Mouse (Mus musculus) liver, postnatal 0 days (tissue): ENCODE measurements at regions not wholly inside any gene's neighbourhood (a gene's known extent, or its start where the extent isn't known, plus 50 kb on each side); places are given as distances from the start of the nearest gene placed in this dataset.

Source experiments
- ATAC-seq: fragments of 200-750 bp; cut with Nextera tagmentation; 2 replicates; pipeline ENCODE4 v1.8.0; 2017; ENCODE audit warnings: mild to moderate bottlenecking, moderate library complexity
- DNase-seq: peaks from one replicate; pipeline ENCODE4 v3.0.0-alpha.2; 2016
- H3K27ac ChIP-seq: fragments of 300-500 bp; sonication (generic); 2 replicates; pipeline ENCODE4 v1.5.1; 2014; ENCODE audit warnings: antibody characterized with exemption, moderate library complexity, mild to moderate bottlenecking, low read depth
- H3K27me3 ChIP-seq: fragments of 300-500 bp; sonication (generic); 2 replicates; pipeline ENCODE4 v1.6.1; 2014; ENCODE audit warnings: low read length, control low read depth, mixed read lengths; ENCODE audit not compliant: insufficient read depth
- H3K36me3 ChIP-seq: fragments of 300-500 bp; sonication (generic); replicated peaks from 2 replicates; pipeline ENCODE4 v1.6.1; 2014; ENCODE audit warnings: mild to moderate bottlenecking, control low read depth, low read length, moderate library complexity, mixed read lengths; ENCODE audit not compliant: insufficient read depth
- H3K4me1 ChIP-seq: fragments of 300-500 bp; sonication (generic); 2 replicates; pipeline ENCODE4 v1.6.1; 2014; ENCODE audit warnings: antibody characterized with exemption, mild to moderate bottlenecking, control low read depth; ENCODE audit not compliant: insufficient read depth
- H3K4me2 ChIP-seq: fragments of 300-500 bp; sonication (generic); 2 replicates; pipeline ENCODE4 v1.6.1; 2014; ENCODE audit warnings: low read depth, mild to moderate bottlenecking, low read length, moderate library complexity, mixed read lengths
- H3K4me3 ChIP-seq: fragments of 300-500 bp; sonication (generic); 2 replicates; pipeline ENCODE4 v1.5.1; 2014; ENCODE audit warnings: low read depth, low read length
- H3K9ac ChIP-seq: fragments of 300-500 bp; sonication (generic); replicated peaks from 2 replicates; pipeline ENCODE4 v1.6.1; 2014; ENCODE audit warnings: mild to moderate bottlenecking, moderate library complexity
- H3K9me3 ChIP-seq: fragments of 300-500 bp; sonication (generic); 2 replicates; pipeline ENCODE4 v1.6.1; 2016; ENCODE audit warnings: mild to moderate bottlenecking, control low read depth, low read length, mixed read lengths
- CTCF ChIP-seq: sonication (generic); IDR thresholded peaks from 2 replicates; pipeline ENCODE4 v1.5.1; 2016; ENCODE audit warnings: antibody characterized with exemption, low read depth
- EP300 ChIP-seq: IDR thresholded peaks from 2 replicates; pipeline ENCODE4 v1.6.1; 2016; ENCODE audit warnings: antibody characterized with exemption, low read depth, mild to moderate bottlenecking
- WGBS: fragments of 180-500 bp; shearing (Covaris S2); extraction: QIAGEN DNeasy Blood & Tissue Kit; methylation state at CpG from one replicate; pipeline ENCODE4 v1.1.7; 2014; ENCODE audit not compliant: insufficient replicate concordance; 5-methylcytosine and 5-hydroxymethylcytosine counted together

GRCm38 (mm10) chr5:133940030-133940429 lies 159.5 kb upstream of the Castor2 start:
- TF ChIP-seq CTCF = no peak
- TF ChIP-seq EP300 = no peak
- WGBS = 63% methylated on average over 2 of the region's 2 CpGs
- no peak for DNase-seq
- Histone ChIP-seq H3K27ac (no peak overlapping the region), H3K36me3 (no peaks in the 10 kb centered on the region), H3K27me3 (no peaks in the 10 kb centered on the region), H3K9ac (no peak overlapping the region), H3K4me1 (no peaks in the 10 kb centered on the region), H3K9me3 (no peaks in the 10 kb centered on the region), H3K4me3 (no peak overlapping the region), H3K4me2 (no peak overlapping the region)
- no peak for ATAC-seq

- Histone ChIP-seq H3K4me2 (no peak overlapping the region), H3K27ac (no peak overlapping the region), H3K4me1 (no peaks in the 10 kb centered on the region), H3K36me3 (no peaks in the 10 kb centered on the region), H3K9ac (no peak overlapping the region), H3K9me3 (no peaks in the 10 kb centered on the region), H3K4me3 (no peak overlapping the region), H3K27me3 (no peaks in the 10 kb centered on the region)
- no peak for DNase-seq
- 72% methylated on average over 9 of the region's 9 CpGs for WGBS
- TF ChIP-seq CTCF = no peak
- no peak for TF ChIP-seq EP300
- no peak for ATAC-seq
These were observed 161.3 kb upstream of the Castor2 start for GRCm38 (mm10) chr5:133937967-133938918.

DNA sequence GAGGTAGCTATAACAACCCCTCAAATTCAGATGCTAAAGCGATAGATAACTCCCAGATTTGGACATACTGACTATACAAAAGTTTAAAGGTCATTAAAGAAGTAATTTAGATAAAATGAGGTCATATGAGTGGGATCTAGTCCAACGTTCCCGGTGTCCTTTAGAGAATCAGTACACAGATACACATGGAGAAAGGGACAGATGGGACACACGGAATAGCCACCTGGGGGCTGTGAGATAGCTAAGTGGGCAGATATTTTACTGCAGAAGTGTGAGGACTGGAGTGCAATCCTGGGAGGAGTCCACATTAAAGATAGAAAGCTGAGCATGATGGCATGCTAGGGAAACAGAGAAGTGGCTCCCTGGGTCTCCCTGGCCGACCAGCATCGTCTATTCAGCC lies 164.1 kb upstream of the Castor2 start:
- no peaks in the 10 kb centered on the region for H3K36me3 ChIP-seq
- TF ChIP-seq EP300 = no peak
- no peaks in the 10 kb centered on the region for H3K9me3 ChIP-seq
- DNase-seq = no peak
- no peak overlapping the region for H3K27ac ChIP-seq
- H3K4me3 ChIP-seq = no peak overlapping the region
- 83% methylated on average over 6 of the region's 6 CpGs for WGBS
- ATAC-seq = no peak
- H3K4me1 ChIP-seq = no peaks in the 10 kb centered on the region
- no peaks in the 10 kb centered on the region for H3K27me3 ChIP-seq
- no peak overlapping the region for H3K9ac ChIP-seq
- no peak overlapping the region for H3K4me2 ChIP-seq

DNA sequence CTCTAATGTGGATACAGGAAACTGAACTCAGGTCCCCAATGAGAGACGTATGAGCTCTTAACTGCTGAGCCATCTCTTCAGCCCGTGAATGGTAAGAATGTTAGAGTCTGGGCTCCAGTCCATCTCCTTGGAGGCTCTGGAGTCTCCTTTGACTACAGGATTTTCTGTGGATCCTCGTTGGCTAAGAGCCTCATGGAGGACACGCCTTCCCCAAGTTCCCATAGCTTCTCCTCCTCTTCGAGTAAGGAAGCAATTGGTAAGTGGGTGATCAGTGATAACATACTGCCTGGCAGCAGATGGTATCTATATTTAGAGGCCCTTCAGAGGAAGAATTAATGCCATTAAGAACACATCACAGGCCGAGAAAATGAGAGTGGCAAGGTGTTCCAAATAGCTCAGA lies 164.5 kb upstream of the Castor2 start:
- no peak for TF ChIP-seq EP300
- no peak for TF ChIP-seq CTCF
- WGBS = 63% methylated on average over 6 of the region's 6 CpGs
- ATAC-seq = no peak

GRCm38 (mm10) chr5:133930101-133930500 lies 169.4 kb upstream of the Castor2 start:
- Histone ChIP-seq H3K27ac (no peak overlapping the region), H3K4me2 (no peak overlapping the region), H3K9me3 (no peaks in the 10 kb centered on the region), H3K9ac (no peak overlapping the region), H3K36me3 (no peaks in the 10 kb centered on the region), H3K4me1 (no peaks in the 10 kb centered on the region), H3K27me3 (no peaks in the 10 kb centered on the region), H3K4me3 (no peak overlapping the region)
- DNase-seq (no peak), ATAC-seq (no peak)
- TF ChIP-seq EP300 (no peak), CTCF (no peak)
- WGBS = 72% methylated on average over 5 of the region's 5 CpGs

More for the DNA sequence above, 164.5 kb upstream of the Castor2 start:
- Histone ChIP-seq H3K4me1 (no peaks in the 10 kb centered on the region), H3K9ac (no peak overlapping the region), H3K4me3 (no peak overlapping the region), H3K9me3 (no peaks in the 10 kb centered on the region), H3K27me3 (no peaks in the 10 kb centered on the region), H3K36me3 (no peaks in the 10 kb centered on the region), H3K27ac (no peak overlapping the region), H3K4me2 (no peak overlapping the region)
- no peak for DNase-seq

- Histone ChIP-seq H3K36me3 (no peaks in the 10 kb centered on the region), H3K27ac (no peak overlapping the region), H3K4me2 (no peak overlapping the region), H3K4me3 (no peak overlapping the region), H3K4me1 (no peaks in the 10 kb centered on the region), H3K9ac (no peak overlapping the region), H3K27me3 (no peaks in the 10 kb centered on the region), H3K9me3 (no peaks in the 10 kb centered on the region)
- 72% methylated on average over 5 of the region's 5 CpGs for WGBS
- TF ChIP-seq CTCF (no peak), EP300 (no peak)
- DNase-seq (no peak), ATAC-seq (no peak)
These were observed 172.5 kb upstream of the Castor2 start for GRCm38 (mm10) chr5:133927054-133927453.
